Mouse (Mus musculus): ENCODE measurements around the gene Vmn1r125. TPM values are rescaled to one million over a fixed set of nuclear protein-coding genes. Genes with fewer than 3 reads are reported as not detected.
"Not testable (repeated sequence)": the region's sequence is repeated elsewhere in the genome, so short reads cannot be mapped to it uniquely, and the experiment has no call there.

Vmn1r125 gene
- polyA plus RNA-seq (2015; fragmentation: Nextera tagmentation; extraction: Ambion mirVana), result not detected in 2 replicates

GRCm38 (mm10) chr7:21271879-21272278 lies at the start of gene Vmn1r125:
TSS of gene Vmn1r125 (plus strand) at chr7:21272179.
- not testable (repeated sequence) for H3K36me3 ChIP-seq (replicated peaks); H3K9me3 ChIP-seq (replicated peaks); ATAC-seq (ENCODE audit: insufficient read depth); H3K27me3 ChIP-seq; H3K4me1 ChIP-seq (replicated peaks); H3K4me2 ChIP-seq; H3K4me3 ChIP-seq (replicated peaks); H3K9ac ChIP-seq; H3K27ac ChIP-seq (replicated peaks)
- 43% methylated on average over 3 of the region's 3 CpGs for WGBS (ENCODE audit: insufficient replicate concordance)

DNA sequence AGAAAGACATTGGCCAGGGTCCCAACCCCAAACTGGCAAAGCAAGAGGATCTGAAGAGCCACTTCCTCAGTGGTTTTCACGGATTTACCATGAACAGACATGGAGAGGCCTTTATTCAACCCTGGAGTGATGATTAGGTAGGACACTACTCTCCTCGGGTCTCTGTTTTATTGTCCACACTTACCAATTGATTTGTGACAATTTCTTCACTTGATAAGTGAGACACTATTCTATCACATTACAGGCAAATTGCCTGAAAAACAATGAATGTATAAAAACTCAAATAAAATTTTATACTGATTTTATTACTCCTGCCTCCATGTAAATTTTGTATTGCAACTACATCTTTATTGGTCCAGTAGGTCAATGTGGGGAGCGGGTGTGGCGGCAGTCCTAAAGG lies 11.5 kb upstream of the Vmn1r125 start, which contains the start of gene Vmn1r124:
Gene Vmn1r124 (minus strand): TSS at position 101 of the 400 bp plus-strand sequence.
- not testable (repeated sequence) for ATAC-seq (ENCODE audit: insufficient read depth); H3K9me3 ChIP-seq (replicated peaks); H3K4me1 ChIP-seq (replicated peaks)

GRCm38 (mm10) chr7:21301367-21301766 lies 29.4 kb downstream of the Vmn1r125 start, which contains the start of gene Vmn1r126:
TSS of gene Vmn1r126 (minus strand) at chr7:21301467.
- WGBS (ENCODE audit: insufficient replicate concordance), result no CpG with 5 or more reads among the region's 5 CpGs
- not testable (repeated sequence) for ATAC-seq (ENCODE audit: insufficient read depth); H3K4me3 ChIP-seq (replicated peaks); H3K9me3 ChIP-seq (replicated peaks); H3K4me2 ChIP-seq; H3K27ac ChIP-seq (replicated peaks); H3K36me3 ChIP-seq (replicated peaks); H3K9ac ChIP-seq; H3K27me3 ChIP-seq; H3K4me1 ChIP-seq (replicated peaks)

More for the DNA sequence above, 11.5 kb upstream of the Vmn1r125 start, which contains the start of gene Vmn1r124:
- not testable (repeated sequence) for H3K9ac ChIP-seq; H3K4me2 ChIP-seq; H3K27ac ChIP-seq (replicated peaks); H3K27me3 ChIP-seq; H3K36me3 ChIP-seq (replicated peaks); H3K4me3 ChIP-seq (replicated peaks)
- WGBS (ENCODE audit: insufficient replicate concordance), result 53% methylated on average over 4 of the region's 4 CpGs

DNA sequence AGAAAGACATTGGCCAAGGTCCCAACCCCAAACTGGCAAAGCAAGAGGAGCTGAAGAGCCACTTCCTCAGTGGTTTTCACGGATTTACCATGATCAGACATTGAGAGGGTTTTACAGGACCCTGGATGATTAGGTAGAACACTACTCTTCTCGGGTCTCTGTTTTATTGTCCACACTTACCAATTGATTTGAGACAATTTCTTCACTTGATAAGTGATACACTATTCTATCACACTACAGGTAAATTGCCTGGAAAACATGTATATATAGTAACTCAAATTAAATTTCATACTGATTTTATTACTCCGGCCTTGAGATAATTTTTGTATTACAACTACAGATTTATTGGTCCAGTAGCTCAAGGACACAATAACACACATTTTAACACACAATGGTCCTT lies 47.8 kb downstream of the Vmn1r125 start, which contains the start of gene Vmn1r127:
Gene Vmn1r127 (minus strand): TSS at position 101 of the 400 bp plus-strand sequence.
- WGBS (ENCODE audit: insufficient replicate concordance), result no CpG with 5 or more reads among the region's 3 CpGs
- not testable (repeated sequence) for ATAC-seq (ENCODE audit: insufficient read depth); H3K4me2 ChIP-seq; H3K27ac ChIP-seq (replicated peaks); H3K27me3 ChIP-seq; H3K4me3 ChIP-seq (replicated peaks); H3K9ac ChIP-seq; H3K9me3 ChIP-seq (replicated peaks); H3K36me3 ChIP-seq (replicated peaks); H3K4me1 ChIP-seq (replicated peaks)

Other genes with a start within 250 kb of the Vmn1r125 start
- gene Vmn1r120, start 218.4 kb upstream of the Vmn1r125 start, polyA plus RNA-seq (2015; fragmentation: Nextera tagmentation; extraction: Ambion mirVana), result not detected in 2 replicates
- not detected in 2 replicates for gene Vmn1r121, start 173.7 kb upstream of the Vmn1r125 start, polyA plus RNA-seq (2015; fragmentation: Nextera tagmentation; extraction: Ambion mirVana)
- gene Vmn1r122, start 138.1 kb upstream of the Vmn1r125 start, polyA plus RNA-seq (2015; fragmentation: Nextera tagmentation; extraction: Ambion mirVana), result not detected in 2 replicates
- gene Vmn1r123, start 110.0 kb upstream of the Vmn1r125 start, polyA plus RNA-seq (2015; fragmentation: Nextera tagmentation; extraction: Ambion mirVana), result not detected in 2 replicates
- not detected in 2 replicates for gene Gm5157, start 81.8 kb upstream of the Vmn1r125 start, polyA plus RNA-seq (2015; fragmentation: Nextera tagmentation; extraction: Ambion mirVana)
- gene Vmn1r124, start 11.6 kb upstream of the Vmn1r125 start, polyA plus RNA-seq (2015; fragmentation: Nextera tagmentation; extraction: Ambion mirVana), result not detected in 2 replicates
- gene Vmn1r126, start 29.3 kb downstream of the Vmn1r125 start, polyA plus RNA-seq (2015; fragmentation: Nextera tagmentation; extraction: Ambion mirVana), result not detected in 2 replicates
- not detected in 2 replicates for gene Vmn1r127, start 47.7 kb downstream of the Vmn1r125 start, polyA plus RNA-seq (2015; fragmentation: Nextera tagmentation; extraction: Ambion mirVana)
- not detected in 2 replicates for gene Vmn1r128, start 77.2 kb downstream of the Vmn1r125 start, polyA plus RNA-seq (2015; fragmentation: Nextera tagmentation; extraction: Ambion mirVana)
- not detected in 2 replicates for gene Vmn1r129, start 89.1 kb downstream of the Vmn1r125 start, polyA plus RNA-seq (2015; fragmentation: Nextera tagmentation; extraction: Ambion mirVana)
- gene Gm6882, start 160.6 kb downstream of the Vmn1r125 start, polyA plus RNA-seq (2015; fragmentation: Nextera tagmentation; extraction: Ambion mirVana), result not detected in 2 replicates
- gene Vmn1r130, start 239.6 kb downstream of the Vmn1r125 start, polyA plus RNA-seq (2015; fragmentation: Nextera tagmentation; extraction: Ambion mirVana), result not detected in 2 replicates